Mouse (Mus musculus) cerebellum, adult 2 months (tissue): Measurements from ENCODE around the gene Stmn3.

Source experiments
- CTCF ChIP-seq: fragments of 200-500 bp; IDR thresholded peaks from 2 replicates; pipeline ENCODE4 v1.5.1; 2011; ENCODE audit warnings: low read depth, mild to moderate bottlenecking, control low read depth, low read length, moderate library complexity, borderline replicate concordance; ENCODE audit not compliant: insufficient read depth
- POLR2A ChIP-seq: fragments of 200-500 bp; IDR thresholded peaks from 2 replicates; pipeline ENCODE4 v1.6.1; 2011; ENCODE audit warnings: low read length, control low read depth, borderline replicate concordance; ENCODE audit not compliant: insufficient read depth

GRCm38 (mm10) chr2:181340426-181340825 lies 26.1 kb upstream of the Stmn3 start:
- TF ChIP-seq POLR2A (no peak), CTCF (no peak)
